Mouse (Mus musculus) cerebellum, postnatal 36 days (tissue): ENCODE measurements around the gene Med29.
A peak's percentile ranks its signal among the peaks of the same experiment; 100 is the strongest.

Experiments
- DNase-seq, 2 experiments: peaks; one replicate each; pipeline ENCODE4 v3.0.0; 2021 to 2022; ENCODE audit warnings: mixed read lengths in 2 of 2

Med29 gene

DNA sequence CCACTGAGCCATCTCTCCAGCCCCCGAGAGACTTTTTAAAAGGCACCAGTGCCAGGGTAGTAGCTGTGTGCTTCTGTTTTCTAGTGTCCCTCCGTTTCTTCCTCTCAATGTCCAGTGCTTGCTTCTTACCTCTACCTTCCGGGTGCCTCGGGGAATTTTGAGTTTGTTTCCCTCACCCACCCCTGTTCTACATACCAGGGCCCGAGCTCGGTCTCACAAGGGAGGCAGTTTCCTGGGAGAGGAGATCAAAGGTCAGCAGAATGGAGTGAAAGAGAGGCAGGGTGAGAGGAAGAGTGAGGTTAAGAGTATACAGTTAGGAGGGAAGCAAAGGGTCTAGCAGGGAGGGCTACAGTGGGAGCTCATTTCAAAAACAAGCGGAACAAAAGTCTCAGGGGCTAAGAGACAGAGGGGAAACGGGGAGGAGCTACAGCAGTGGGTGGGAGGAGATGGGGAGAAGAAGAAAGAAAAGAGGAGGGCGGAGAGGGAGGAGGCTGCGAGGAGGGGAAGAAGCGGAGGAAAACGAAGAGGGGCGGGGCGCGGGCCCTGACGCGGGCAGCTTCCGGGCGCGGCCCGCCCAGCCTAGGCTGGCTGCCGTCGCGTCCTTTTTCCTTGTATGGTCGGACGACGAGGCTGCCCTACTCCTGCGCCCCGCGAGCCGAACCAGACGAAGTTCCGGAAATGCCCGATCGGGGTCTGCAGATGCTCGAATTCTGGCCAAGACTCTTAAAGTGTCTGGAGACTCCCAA, 17.2 kb downstream of the Med29 start:
- DNase-seq: peak; percentile 51 to 64

DNA sequence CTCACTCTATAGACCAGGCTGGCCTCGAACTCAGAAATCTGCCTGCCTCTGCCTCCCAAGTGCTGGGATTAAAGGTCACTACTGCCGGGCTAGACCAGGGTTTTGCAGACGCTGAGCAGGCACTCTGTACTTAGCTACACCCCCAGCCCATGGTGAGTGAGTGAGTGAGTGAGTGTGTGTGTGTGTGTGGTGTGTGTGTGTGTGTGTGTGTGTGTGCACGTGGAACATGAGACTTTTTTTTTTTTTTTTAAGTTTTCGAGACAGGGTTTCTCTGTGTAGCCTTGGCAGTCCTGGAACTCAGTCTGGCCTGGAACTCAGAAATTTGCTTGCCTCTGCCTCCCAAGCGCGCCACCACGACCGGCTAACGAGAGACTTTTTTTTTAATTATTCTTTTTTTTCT, 17.9 kb downstream of the Med29 start:
- DNase-seq: no peak

DNA sequence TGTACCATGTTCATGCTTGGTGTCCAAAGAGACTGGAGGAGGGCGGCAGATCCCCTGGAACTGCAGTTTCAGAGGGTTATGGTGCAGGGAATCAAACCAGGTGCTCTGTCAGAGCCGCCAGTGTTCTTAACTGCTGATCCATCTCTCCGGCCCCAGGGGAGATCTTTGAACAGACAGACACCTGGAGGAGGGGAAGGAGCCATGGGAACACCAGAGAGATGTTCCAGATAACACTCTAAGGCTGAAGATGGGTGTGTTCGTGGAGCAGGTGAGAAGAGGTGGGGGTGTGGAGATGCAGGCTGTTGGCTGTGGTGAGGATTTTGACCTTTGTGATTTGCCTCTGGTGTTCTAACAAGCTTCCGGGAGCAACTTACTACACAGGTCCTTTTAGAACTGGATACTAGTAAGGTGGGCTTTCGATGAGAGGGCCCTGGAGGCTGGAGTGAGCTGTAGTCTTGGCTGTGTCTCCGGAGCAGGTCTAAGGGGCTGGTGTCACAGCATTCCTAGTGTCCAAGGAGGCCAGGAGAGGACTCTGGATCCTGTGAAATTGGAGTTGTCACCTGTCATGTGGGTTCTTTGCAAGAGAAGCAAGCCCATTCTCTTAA, 18.5 kb downstream of the Med29 start:
- DNase-seq: no peak

DNA sequence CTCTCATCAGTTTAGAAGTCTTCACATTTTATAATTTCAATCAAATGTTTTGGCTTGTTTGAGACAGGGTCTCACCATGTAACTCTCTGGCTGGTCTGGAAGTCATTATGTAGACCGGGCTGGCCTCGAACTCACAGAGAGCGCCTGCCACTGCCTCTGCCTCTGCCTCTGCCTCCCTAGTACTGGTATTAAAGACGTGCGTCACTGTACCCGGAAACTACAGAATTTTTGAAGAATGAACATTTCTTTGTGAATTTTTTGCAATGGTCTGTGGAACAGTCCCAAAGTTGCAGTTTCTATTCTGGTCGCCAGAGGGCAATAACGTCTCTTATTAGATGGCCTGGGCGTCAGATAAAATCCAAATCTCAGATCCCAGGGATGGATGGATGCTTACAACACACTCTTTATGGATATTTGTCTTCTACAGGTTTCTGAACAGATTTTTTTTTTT, 19.4 kb downstream of the Med29 start:
- peak; percentile 68 to 82 for DNase-seq

DNA sequence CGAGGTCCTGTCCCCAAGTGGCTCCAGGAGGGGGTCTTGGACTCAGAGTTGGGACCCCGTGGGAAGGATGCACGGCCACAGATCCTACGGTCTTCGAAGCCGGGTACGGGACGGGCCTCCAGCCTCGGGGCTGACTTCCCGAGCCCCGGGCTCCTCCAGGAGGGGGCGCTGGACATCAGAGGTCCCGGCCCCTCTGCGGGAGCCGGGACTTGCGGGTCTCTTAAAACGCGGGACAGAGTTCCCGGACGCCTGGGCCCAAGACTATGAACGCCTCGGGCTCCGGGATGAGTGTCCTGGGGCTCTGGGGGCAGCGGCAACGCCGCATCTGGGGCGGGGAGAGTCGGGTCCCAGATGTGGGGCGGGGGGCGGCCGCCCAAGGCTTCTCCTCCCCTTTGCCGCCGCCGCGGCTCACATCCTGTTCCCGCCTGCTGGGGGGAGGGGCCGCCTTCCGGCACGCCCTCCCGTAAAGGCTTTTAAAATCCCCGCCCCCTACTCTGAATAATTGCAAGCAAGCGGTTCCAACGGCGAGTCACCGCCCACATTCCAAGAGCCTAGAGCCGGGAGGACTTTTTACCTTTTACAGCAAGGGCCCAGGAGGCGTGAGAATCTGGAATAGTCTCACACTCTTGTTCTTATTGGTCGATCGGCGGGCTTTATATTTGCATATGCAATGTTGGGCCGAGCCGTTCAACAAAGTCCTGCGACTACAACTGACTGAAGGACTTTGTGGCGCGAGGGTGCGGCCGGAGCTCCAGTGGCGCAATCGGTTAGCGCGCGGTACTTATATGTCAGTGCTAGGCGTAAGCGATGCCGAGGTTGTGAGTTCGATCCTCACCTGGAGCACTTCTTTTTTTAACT, 20.0 kb downstream of the Med29 start, which contains the start of gene Plekhg2:
Gene Plekhg2, minus strand, starts transcription at position 349 of the 858 bp plus-strand sequence.
- peak; percentile 88 to 96 for DNase-seq

DNA sequence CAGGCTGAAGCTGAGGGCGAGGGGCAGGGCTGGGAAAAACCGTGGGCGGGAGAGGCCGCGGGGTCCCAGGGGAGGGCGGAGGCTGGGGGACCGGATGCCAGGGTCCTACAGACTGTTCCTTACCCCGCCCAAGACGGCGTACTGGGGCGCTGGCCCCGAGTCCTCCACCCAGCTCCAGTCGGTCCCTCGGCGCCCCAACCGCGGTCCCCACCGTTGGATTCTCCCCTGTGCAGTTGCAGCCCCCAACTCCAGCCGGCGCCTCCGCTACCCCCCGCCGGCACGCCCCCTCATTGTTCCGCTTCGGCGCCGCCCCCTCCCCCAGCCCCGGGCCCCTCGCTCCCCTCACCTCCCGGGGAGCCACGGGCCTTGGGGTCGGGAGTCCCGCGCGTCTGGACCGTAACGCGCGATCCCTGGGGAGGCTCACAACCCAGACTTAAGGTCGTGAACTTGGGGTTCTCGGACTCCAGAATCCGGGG, 21.0 kb downstream of the Med29 start:
- DNase-seq: no peak

DNA sequence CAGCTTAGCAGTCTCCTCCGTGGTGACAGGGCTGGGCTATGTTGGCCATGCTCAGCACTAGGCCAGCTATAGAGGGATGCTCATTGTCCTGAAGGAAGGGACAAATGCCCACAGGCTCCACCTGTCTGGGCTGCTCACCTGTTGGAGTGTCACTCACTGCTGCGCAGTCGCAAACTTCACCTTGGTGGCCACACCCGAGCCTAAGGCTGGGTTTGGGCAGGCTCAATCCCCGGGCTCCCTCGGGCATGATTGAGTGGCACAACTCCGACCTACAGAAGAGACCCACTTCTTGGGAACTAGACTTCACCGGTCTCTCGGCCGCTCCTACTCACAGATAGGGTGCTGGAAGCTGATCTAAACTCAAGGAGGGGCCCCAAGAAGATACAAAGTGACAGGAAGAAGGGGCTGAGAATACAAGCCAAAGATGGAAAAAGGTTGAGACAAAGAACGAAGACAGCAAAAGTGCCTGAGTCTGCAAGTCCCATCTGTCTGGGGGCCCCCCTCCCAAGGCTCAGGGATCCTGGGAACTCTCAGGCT, 21.5 kb downstream of the Med29 start:
- no peak for DNase-seq

DNA sequence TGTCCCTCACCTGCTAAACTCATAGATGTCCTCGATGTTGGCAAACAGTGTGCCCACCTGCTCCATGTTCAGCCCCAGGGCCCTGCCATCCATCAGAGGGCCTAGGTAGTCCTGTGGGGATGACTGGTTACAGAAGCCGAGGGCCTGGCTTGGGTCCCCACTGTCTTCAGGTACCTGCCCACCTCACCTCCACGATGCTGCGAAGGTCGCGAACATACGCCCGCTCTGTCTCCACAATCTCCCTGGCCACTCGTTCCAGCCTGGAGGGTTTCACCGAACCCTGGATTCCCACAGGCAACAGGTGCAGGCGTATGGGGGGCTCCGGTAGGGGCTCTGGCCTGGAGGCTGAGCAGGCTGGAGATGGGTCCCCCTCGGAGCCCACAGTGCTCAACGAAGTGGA, 22.5 kb downstream of the Med29 start:
- no peak for DNase-seq

DNA sequence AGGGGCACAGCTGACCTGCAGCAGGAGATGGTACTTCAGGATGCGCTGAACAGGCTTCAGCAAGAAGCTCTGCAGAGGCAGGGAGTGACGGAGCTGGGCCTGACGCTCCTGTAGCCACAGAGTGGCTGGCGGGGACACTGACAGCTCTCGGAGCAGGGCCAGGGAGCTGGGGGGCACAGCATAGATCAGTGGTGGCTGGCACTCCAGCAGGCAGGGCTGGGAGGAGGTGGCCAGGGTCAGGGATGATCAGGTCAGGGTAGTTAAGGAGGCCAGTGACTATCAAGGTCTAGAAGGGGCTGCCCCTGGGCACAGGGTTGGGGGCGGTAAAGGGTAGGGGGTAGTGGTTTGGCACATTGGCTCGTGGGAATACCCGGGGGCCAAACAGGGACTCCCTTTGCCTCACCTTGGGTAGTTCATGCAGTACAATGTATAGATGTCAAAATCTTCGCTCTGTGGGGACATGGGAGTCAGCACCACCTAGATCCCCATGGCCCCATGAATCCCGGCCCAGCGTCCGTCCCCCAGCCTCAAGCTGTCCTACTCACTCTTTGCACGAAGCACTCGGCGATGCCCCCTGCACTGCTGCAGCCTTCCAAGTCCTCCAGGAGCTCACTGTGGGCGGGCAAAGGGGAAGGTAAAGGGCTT, 24.1 kb downstream of the Med29 start:
- DNase-seq: no peak

DNA sequence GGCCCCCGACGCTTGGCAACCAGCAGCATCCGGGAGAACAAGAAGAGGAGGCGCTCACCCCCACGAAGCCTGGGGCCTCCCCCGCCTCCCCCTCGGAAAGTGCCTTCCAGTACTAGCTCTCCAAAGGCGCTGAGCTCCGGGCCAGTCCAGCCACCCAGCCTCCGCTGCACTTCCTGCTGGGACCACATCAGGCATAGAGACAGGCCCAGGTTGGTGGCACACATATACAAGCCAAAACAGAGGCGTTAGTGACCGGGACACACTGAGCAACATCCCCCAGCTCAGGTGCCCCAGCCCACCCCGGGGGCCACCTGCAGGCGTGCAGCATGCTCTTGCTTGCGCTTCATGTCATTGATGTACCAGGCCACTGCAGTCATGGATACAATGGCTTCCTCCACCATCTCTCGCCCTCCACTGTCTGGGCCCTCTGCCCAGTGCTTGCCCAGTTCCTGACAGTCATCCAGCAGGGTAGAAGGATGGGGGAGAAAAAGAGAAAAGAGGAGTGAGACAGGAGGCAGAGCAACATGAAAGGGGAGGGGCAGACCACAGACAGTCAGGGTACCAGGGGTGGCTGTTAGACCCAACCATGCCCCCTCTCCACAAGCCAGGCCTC, 24.7 kb downstream of the Med29 start:
- no peak for DNase-seq

DNA sequence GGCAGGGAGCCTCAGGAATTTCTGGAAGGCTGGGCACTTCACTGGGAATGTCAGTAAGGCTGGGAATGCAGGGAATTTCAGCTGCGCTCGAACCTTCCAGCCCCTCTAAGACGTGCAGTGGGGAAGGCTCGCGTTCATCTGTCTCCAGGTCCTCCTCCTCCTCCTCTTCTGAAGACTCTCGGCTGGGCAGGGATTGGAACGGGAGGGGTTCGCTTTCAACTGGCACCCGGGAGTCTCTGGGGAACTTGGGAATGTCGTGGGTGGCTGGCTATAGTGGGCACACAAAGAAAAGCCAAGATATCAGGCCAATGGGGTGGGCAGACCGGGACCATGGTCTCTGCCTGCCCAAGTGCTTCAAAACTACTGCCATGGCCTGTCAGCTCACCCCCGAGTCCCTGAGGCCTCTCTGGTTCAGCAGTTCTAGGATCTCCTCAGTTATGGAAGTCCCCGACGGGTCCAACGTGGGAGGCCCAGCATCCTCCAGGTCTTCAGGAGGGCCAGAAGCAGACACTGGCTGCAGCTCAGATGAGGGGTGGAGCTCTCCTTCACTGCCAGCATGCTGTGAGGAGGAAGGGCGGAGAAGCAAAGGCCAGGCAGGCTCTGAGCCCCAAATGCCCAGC, 30.0 kb downstream of the Med29 start:
- DNase-seq: no peak

DNA sequence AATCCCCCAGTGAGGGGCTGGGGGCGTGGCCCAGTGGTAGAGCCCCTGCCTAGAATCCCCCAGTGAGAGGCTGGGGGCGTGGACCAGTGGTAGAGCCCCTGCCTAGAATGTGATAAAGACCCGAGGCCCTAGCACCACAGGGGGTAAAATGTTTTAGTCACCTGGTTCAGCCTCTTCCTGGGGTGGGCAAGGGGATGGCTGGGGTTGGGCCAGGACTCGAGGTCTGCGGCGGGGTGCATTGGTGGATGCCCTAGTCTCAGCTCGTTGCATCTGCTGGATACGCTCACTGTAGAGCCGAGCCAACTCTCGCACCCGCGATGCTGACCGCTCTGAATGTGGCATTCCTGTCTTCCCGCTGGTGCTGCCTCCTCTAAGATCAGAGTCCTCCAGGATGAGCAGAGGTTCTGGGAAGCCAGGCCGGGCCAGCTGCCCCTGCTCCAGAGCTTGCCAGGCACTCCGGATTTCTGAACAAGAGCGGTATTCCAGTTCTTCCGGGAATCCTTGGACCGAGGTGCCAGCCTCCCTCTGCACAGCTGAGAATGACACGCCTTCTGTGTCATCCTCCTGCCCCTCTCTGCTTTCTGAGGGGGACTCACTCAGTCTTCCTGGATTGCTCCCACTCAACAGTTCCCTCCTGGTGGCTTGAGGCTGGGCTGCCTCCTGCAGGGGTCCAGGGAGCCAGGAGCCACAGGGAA, 30.7 kb downstream of the Med29 start:
- DNase-seq: no peak

DNA sequence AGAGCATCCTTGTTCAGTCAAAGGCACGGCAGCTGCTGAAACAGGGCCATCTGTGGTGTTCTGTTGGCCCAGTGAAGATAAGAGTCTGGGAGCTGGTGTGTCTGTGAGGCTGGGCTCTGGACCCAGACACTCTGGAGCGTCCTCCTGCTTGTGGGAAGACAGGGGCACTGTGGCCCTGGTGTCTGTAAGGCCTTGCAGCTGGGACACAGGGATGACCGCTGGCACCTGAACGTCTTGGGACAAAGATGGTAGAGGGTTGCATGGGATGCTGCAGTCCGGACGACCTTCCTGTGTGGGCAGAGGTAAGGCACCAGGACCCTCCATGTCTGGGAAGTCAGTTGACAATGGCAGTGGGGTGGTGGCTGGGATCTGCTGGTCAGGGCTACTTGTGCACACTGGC, 32.2 kb downstream of the Med29 start:
- no peak for DNase-seq

DNA sequence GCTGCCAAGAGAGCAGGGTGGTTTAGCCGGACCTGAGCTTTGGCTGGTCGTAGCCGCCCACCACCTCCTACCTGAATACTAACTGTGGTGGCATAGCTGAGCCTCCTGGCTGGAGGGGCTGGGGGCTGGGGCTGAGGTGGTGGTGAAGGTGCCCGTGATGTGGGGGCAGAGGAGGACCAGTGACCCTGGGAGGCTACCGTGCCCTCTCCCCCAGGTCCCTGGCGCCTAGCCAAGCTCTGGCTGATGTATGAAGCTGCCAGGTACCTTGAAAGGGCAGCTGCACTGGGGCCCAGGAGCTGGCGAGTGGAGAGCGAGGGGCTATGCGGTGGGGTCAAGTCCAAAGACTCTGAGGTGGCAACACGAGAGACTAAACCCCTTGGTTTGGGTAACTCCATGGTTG, 32.7 kb downstream of the Med29 start:
- no peak for DNase-seq

DNA sequence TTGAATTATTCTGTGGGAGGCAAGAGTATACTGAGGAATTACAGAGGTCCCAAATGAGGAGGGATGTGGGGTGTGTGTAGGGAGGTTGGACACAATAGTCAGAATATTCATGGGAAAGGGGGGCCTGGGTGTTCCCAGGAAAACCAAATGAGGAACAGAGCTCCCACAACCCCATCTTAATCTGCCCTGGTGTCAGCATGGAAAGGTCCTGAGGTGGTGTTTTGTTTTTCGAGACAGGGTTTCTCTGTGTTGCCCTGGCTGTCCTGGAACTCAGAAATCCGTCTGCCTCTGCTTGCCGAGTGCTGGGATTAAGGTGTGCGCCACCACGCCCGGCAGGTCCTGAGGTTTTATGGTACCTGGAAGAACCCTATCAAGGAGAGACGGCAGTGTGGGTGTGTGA, 34.1 kb downstream of the Med29 start:
- no peak for DNase-seq

DNA sequence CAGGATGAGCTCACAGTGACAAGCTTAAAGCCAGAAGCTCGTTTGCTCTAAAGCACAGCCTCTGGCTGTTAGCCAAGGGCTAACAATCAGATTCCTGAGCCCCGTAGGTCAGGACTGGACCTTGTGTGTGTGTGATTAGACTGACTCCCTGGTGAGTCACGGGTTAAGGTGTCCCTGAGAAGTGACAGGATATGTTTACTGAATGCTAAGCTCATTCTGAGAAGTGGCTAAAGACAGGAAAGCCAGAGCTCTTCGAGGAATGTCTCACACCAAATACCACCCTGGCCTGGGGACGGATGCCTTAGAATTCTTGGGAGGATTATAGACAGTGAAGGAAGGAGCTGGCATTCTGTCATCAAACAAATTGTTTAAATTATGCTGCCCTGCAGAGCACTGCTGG, 34.5 kb downstream of the Med29 start:
- DNase-seq: no peak

DNA sequence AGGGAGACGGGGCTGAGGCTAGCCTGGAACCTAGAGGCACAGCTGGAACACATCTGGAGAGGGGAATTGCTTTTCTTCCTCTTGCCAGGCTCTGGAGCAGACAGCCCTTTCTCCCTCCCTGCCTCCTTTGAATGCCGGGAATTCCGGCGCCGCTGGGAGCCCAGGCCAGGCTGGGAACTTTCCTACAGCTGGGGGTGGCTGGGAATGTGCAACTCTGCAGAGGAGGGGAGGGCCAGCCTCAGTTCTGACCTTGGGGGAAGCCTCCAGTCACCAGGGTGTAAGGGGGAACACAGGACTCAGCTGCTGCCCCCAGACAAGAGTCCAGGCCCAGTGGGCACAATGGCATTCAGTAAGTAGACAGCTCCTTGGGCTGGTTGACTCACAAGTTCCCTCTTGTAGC, 35.5 kb downstream of the Med29 start:
- no peak for DNase-seq

DNA sequence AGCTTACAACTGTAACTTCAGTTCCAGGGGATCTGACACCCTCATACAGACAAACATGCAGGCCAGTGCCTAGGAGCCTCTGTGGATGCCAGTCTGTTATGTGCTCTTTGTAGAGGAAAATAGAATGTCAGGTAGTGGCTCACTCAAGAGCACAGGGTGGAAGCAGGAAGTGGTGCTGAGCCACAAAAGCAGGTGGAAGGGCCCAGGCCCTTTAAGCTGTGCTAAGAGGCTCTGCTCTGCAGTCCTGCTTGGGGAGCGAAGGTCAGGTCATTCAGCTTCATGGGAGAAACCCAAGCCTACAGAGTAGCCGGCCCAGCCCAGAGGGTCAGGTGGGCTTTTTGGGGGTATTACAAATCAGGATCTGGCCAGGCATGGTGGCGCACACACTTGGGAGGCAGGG, 37.3 kb downstream of the Med29 start:
- DNase-seq: no peak

DNA sequence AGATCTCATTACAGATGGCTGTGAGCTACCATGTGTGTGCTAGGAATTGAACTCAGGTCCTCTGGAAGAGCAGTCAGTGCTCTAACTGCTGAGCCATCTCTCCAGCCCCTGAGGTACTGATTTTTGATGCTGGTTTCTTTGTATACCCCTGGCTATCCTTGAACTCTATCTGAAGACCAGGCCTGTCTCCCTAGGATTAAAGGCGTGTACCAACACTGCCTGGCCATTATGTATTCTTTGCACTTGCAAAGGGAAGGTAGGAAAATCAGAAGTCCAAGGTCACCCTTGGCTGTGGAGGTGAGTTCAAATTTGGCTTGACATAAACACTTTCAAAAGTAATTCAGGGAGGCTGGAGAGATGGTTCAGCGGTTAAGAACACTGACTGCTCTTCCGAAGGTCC, 37.9 kb downstream of the Med29 start:
- DNase-seq: no peak

DNA sequence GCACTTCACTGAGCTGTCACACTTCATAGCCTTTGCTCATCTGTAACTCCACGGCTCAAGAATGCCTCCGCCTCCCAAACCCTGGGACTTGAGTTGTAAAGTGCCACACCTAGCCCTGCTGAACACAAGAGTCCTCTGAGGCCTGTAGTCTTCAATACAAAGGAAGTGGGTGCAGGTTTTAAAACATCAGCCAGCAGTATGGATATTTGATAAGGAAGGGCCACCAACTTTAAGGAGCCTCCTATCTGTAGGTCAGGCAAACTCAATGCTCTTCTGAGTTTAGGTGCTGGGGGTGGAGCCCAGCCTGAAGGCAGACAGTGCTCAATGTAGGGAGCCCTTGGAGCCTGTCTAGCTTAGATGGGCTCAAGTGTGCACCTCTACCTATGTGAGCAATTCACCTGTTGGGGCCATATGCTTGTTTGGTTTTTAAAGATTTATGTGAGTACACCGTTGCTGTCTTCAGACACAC, 38.4 kb downstream of the Med29 start:
- DNase-seq: no peak

DNA sequence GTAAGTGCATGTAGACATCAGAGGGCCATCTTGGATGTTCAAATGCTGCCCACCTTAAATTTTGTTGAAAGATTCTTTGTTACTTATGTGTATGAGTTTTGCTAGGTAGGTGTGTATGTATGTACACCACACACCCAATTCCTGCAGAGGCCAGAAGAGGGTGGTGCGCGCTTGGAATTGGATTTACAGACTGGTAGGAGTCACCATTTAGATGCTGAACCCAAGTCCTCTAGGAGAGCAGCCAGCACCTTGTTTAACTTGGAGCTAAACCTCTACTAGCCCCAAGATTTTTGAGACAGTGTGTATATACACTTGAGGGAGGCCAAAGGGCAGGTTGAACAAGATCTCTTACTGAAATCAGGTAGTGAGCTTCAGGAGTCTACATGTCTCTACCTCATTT, 39.2 kb downstream of the Med29 start:
- no peak for DNase-seq
